Mouse (Mus musculus) B cell, adult (primary cell): ENCODE results near the gene Tfpt. TPM values are rescaled to one million over a fixed set of nuclear protein-coding genes. Genes with fewer than 3 reads are reported as not detected.

ENCODE experiments used
- total RNA-seq: library from RNA; stranded (reverse); gene quantifications from 4 replicates; pipeline ENCODE4 v1.2.4, GENCODE M21; 2023; ENCODE audit not compliant: inconsistent age

Gene Tfpt
- 16.6 to 33.6 TPM (median 24.7 TPM) in 4 replicates for total RNA-seq

DNA sequence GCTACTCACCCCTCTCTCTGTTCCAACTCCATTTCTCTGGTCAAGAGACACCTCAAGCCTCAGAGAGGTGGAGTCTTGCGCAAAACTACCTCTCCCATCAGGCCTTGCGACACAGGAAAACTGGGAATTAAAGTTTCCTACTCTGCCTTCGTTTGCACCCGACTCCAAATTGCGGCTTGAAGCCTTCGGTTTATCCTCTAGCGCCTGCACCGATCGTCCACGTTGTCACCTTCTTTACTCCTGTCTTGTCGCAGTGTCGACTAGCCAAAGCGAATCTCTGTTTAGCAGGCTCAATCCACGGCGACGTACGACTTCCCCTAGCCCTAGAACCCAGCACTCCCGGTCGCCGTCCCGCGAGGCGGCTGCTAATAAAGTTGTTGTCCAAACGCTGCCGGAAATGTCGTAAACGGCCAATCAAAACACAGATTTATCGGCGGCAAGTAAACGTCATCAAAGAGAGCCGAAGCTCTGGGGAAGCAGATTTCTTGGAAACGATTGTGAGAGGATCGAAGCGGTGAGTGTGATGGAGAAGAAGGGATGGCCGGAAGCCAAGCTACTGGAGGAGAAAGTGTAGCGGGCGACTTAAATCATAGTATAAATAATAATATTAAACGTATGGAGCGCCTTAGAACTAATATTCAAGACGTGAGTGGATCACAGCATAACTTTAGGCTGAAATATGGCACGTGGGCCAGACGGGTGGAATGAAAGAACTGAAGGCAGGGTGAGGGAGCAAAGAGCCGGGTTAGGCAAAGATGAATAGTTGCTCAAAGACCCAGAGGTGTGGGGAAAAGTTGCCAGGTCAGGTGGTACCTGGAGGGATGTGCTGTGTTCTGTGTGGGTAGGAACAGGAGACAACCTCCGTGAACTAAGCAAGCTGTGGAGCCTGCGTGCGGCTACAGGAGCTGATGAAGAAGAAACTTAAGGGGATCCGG is at the start of gene Tfpt, which contains the start of gene Prpf31:
Gene Tfpt (minus strand): TSS at position 387 of the 935 bp plus-strand sequence.
Gene Prpf31 (plus strand): TSS at position 443 of the 935 bp plus-strand sequence.

DNA sequence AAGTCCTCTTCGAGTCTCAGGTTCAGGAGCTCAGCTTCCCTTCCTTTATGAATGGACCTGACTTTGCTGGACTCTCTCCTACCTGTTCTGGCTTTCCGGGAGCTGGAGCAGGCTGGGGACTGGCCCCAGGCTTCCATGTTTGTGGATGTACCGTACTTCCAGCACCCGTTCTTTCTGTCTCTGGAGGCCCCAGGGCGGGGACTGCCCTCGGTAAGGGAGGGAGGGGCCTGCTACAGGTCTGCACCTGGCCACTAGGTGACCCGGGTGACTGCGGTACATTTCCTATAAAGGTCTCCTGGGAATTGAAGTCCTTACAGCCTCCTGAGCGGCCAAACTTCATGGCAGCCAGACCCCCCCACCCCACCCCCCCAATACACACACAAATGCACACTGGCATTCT is 47.6 kb upstream of the Tfpt start, which contains the start of gene Tmc4:
Gene Tmc4 (minus strand): TSS at position 212 of the 400 bp plus-strand sequence.

DNA sequence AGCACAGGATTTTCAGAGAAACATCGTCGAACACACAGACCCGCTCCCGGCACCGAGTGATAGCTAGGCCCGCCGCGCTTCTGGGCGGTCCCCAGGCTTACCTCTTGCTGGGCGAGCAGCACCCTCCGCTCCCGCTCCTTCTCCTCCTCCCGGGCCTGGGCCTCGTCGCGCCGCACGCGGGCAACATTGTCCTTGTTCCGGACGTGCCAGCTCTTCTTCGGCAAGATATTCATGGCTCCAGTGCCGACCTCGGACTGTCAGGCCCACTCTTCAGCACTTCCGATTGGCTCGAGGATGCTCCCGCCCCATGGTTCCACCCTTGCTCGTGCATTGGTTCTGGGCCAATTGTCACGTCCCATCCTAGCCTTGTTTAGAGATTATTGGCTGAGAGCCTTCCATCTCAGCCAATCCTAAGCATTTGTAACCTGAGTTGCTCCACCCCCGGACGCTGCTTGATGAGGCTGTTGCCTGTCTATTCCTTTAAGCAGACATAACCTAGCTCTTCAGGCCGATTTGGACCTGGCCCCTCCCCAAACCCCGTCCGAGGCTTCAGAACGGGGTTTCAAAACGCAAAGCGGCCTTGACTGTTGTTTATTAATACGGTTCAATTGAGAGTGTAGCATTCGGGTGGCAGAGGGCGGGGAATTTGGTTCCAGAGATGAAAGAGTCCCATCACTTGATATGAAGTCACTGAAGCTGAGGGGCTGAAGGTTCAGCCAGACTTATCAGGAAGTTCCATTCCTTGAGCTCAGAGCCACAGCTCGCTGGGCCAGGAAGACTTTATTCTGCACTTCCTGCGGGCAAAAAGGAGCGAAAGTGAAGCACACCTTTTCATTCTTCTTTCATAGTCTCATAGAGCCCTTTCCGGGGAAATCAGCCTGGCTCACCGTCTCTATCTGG is 35.7 kb upstream of the Tfpt start, which contains the start of gene Leng1:
Gene Leng1 (minus strand): TSS at position 626 of the 900 bp plus-strand sequence.

DNA sequence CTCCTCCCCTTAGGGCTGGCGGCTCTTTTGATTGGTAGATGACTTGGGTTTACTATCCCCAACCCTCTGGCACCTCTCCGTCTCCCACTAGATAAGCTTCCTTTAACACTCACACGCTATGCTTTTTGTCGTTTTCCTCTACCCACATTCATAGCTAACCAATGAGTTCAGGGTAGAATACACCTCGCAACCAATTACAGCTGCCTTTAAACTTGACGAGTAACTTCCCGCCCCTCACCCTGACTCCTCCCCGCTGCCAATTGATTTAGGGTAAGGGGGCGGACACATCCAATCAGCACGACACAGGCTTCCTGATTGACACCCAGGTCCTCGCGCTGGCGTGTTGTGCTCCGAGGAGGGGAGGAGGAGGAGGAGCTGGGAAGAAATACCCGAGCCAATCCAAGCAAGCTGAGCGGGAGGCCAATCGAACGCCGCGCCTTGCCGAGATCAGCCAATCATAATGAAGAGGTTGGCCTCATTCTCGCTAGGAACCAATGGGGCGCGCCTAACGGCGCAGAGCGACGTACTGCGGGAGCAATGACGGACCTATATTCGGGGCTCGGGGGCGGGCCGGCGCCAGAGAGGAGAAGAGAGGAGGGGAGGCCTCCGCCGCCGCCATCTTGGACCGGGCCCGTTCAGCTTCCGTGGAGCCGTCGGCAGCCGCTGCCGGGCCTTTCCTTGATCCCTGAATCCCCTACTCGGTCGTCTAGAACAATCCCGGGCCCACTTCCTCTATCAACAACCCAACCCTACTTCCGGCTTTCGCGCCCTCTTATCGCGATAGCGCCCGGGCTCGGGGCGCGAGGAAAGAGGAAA is 15.2 kb upstream of the Tfpt start, which contains the start of gene Cnot3:
Gene Cnot3 (plus strand): TSS at position 597 of the 816 bp plus-strand sequence.

DNA sequence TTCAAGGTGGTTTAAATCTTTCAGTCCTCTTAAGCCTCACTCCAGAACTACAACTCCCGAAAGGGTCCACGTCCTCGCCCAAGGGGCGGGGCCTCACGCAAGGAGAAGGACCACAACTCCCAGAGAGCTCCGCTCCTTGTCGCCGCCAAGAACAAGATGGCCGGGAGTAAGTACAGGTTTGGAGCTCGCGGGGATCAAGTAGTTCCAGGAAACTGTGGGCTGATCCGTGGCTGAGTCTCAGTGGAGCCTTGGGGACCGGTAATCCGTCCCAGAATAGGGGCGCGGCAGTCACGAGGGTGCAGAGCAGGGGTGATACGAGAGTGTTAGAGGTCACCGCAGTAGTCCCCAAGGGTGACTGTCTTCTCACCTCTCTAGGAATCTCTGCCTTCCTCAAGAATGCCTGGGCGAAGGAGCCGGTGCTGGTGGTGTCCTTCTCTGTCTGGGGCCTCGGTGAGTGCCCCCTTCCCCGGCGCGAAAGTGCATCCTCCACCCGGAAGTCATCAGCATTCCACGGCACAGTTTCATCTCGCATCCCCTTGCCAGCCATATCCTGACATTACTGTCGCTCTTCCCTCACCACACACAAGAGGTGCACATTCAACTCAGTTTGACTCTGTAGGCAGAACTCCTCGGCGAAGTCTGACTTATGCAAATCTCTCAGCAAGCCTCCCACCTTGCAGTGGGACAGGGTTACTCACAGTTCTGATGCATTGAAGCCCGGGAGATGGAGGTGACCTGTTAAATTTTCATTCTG is 12.3 kb downstream of the Tfpt start, which contains the start of gene Ndufa3:
Gene Ndufa3 (plus strand): TSS at position 132 of the 754 bp plus-strand sequence.

DNA sequence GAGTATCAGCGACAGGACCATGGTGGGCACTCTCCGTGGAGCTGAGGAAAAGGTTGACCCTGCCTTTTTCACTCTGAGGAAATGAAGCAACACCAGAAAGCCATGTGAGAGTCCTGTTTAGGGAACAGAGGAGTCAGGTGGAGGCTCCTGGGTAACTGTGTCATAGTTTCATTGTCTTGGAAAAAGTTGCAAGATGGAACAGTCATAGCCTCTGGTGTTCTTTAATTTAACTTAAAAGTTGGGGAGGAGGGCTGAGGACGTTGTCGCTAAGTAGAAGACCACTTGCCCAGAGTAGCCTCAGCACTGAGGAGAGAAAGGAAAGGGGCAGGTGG is 13.7 kb downstream of the Tfpt start, which contains the start of gene Oscar:
Gene Oscar (minus strand): TSS at position 101 of the 332 bp plus-strand sequence.

Other genes starting within 250 kb of the Tfpt start
- not detected in 4 replicates for gene Cacng8, start 239.2 kb downstream of the Tfpt start, total RNA-seq
- not detected in 4 replicates for gene Cacng6, start 205.7 kb downstream of the Tfpt start, total RNA-seq
- gene Tarm1, start 127.3 kb downstream of the Tfpt start, total RNA-seq = not detected in 4 replicates
- gene Oscar, start 13.8 kb downstream of the Tfpt start, total RNA-seq = not detected in 4 replicates
- 318 to 337 TPM (median 324 TPM) in 4 replicates for gene Ndufa3, start 12.6 kb downstream of the Tfpt start, total RNA-seq
- gene Prpf31, start 56 bp upstream of the Tfpt start, total RNA-seq = 65.9 to 73.2 TPM (median 66.6 TPM) in 4 replicates
- 114 to 134 TPM (median 124 TPM) in 4 replicates for gene Cnot3, start 15.3 kb upstream of the Tfpt start, total RNA-seq
- gene Leng1, start 35.9 kb upstream of the Tfpt start, total RNA-seq = 7.8 to 9.6 TPM (median 9.3 TPM) in 4 replicates
- gene Tmc4, start 47.6 kb upstream of the Tfpt start, total RNA-seq = 6.5 to 11.9 TPM (median 9.4 TPM) in 4 replicates
- 27.6 to 31.2 TPM (median 30.4 TPM) in 4 replicates for gene Tsen34, start 62.9 kb upstream of the Tfpt start, total RNA-seq
- gene Mboat7, start 63.6 kb upstream of the Tfpt start, total RNA-seq = 56.5 to 58.7 TPM (median 57.9 TPM) in 4 replicates
- 2,078 to 2,320 TPM (median 2,119 TPM) in 4 replicates for gene Rps9, start 74.1 kb upstream of the Tfpt start, total RNA-seq
- gene Pirb, start 90.5 kb upstream of the Tfpt start, total RNA-seq = 34.2 to 36.4 TPM (median 35.1 TPM) in 4 replicates
- 4.1 to 7.9 TPM (median 5.5 TPM) in 4 replicates for gene Gm15448, start 195.8 kb upstream of the Tfpt start, total RNA-seq
- gene Pira2, start 215.1 kb upstream of the Tfpt start, total RNA-seq = 8.5 to 11.0 TPM (median 9.8 TPM) in 4 replicates